Mouse (Mus musculus) kidney, adult 11 months (tissue): Measurements from ENCODE around the gene Ttll11.

Source experiments
- DNase-seq: peaks from one replicate; pipeline ENCODE4 v3.0.0; 2022

Gene Ttll11

DNA sequence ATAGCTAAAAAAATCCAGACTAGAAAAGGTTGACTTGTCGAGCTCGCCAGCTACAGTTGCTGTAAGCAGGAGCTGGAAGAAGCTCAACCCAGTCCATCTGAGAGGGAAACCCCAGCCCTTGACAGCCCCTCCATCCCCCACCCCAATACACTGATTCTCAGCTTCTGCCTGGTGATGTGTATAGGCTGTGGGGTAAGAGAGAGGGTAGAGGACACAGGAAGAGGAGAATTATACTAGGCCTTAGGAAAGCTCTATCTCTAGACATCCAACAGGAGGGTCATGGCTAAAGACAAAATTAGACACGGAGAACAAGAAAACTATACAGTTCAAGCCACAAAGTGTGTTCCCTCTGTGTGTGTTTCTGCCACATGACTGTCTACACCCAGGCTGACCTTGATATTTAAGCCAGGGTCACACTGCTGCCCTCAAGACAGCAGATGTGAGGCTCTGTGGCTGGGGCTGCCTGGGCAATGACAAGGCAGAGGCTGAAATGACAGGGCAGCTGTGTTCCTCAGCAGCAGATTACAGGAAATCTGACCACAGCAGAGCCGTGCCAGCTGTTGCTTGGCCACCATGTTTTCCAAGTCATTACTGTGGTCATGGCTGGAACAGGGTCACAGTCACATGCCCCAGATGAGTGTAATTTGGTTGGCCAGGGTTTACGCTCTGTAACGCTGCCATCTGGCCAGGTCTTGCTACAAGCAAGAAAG lies 81.1 kb downstream of the Ttll11 start:
- no peak for DNase-seq

DNA sequence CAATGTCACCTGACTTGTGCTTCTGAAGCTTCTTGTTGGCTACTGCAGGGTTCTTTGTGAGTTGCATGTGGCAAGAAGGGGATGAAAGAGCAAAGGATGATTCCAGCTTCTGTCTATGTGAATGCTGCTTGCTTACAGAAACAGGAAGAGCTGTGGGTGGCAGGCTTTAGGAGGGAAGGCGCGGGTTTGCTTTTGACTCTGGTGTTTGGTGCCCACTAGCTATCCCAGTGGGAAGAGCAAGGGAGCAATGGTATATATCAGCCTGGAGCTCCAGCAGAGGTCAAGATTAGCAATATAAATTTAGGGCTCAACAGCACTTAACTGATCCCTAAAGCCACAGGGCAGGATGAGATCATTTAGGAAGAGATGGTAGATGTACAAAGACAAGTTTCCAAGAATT lies 82.6 kb downstream of the Ttll11 start:
- no peak for DNase-seq

DNA sequence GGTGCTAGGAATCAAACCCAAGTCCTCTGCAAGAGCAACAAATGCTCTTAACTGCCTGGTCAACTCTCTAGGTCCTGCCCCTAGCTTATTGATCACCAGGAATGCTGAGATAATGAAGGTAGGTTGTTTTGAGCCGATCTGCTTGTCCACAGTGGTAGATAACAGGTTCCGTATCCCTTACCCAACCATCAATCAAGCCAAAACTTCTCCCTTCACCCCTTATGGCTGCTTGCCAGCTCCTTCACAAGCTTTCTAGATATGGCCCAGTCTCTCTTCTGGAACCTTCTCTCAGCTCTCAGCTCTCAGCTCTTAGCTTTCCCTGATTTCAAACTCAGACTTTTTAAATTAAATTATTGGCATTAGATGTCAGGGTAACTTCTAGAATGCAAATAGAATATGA lies 85.2 kb downstream of the Ttll11 start:
- no peak for DNase-seq

DNA sequence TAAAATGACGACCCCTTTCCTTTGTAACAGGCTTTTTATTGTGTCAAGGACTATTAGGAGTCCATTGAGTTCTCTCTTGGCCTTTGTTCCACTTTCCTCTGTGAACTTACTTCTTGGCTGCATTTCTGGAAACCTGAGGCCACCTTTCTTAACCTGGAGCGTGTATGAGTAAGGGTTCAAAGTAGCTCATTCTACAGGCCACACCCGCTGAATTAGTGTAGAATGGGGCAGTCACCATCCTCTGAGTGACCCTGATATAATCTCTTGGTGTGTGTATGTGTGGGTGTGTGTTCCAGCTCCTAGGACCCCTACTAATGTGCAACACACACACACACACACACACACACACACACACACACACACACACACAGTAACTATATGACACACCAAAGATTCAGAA lies 89.1 kb downstream of the Ttll11 start:
- no peak for DNase-seq

DNA sequence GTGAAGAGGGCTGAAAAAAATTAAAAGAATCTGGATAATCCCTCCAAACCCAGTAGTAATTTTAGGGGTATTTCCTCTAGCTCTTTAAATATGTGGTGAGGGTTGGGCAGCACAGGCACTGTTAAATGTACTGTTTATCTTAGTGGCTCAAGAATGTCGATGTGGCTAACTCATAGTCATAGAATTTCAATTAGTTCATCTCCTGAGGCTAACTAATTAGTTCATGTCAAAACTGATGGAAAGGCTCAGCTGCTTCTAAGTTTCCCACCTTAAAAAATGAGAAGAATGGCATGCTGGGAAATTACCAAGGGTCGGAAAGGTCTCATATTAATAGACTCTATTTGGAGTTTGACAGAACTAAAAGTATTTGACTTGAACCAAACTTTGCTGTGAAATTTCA lies 89.9 kb downstream of the Ttll11 start:
- no peak for DNase-seq

DNA sequence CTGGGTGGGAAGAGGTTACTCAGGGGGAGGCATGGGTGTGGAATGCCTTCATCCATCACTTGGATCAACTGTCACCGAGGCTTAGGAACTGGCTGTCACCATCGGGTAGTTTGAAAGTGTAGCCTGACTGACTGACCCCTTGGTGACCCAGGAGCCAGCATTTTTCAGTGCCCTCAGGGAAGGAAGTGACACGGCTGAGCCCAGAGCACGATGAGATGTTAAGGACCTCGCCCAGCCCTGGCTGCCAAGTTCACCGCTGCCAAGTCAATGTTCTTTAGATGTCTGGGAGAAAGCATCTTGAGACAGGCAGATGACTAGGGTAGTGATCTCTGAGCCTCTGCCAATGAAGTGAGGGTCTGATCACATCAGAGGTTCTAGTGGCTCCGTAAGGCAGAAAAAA lies 95.4 kb downstream of the Ttll11 start:
- DNase-seq, result peak; percentile 40

DNA sequence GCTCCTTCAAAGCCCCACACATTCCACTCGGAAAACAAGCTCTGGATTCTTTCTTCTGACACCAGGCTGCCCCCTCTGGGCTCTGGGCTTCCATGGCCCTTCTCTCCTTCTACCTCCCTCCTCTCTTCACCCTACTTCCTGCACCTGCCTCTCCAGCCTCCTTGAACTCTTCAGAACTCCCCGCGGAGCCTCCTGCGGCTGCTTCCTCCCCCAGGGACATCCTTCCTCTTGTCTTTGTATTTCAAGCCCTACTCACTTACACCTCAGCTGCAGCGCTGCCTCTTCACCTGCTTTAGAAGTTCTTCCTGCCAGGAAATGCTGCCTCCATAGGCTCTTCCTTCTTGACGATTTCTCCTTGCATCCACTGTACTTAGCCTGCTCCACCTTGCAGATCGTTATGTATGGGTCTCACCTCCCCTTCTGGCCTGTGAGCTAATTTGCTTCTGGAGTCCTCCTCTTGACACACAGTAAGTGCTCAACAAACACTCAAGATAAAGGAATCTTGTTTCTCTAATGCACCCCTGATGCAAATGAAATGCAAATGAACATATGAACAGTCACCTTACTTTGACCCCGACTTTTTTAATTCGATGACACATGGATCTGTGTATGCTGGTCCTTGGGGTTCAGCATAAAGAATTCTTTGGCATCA lies 97.3 kb downstream of the Ttll11 start:
- no peak for DNase-seq

DNA sequence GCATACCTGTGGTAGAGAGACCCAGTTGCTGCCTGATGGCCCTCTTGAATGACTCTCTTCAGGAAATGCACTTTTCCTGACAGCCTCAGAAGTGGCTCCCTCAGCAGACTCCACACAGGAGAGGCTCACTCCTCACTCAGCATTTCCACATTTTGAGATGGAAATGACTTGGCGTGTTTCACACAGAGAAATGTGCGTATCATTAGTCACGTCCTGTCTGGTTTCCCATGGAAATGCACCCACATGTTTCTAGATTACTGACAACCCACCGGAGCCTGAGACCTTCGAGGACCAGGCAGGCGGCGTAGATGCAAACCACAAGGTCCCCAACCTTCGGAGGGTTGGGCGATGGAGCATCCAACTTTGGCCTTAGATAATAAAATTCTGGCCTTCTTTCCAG lies 97.8 kb downstream of the Ttll11 start:
- DNase-seq, result no peak

DNA sequence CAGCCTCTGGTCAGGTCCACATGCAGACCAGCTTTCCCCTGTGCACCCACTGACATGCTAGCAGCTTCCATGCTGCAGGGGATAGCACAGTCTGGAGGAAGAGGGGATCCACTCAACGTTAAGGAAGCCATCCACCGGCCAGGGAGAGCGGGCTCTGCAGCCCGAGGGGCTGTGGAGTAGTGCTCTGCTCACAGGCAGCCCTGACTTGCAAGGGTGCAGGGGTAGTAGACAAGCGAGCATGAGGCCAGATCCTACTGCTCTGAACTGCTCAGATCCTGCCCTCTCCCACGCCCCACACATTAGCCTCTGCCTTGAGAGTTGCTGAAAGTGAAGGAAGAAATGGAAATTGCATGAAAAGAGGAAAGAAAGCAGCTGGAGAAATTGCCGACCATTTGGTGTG lies 99.4 kb downstream of the Ttll11 start:
- DNase-seq, result no peak

DNA sequence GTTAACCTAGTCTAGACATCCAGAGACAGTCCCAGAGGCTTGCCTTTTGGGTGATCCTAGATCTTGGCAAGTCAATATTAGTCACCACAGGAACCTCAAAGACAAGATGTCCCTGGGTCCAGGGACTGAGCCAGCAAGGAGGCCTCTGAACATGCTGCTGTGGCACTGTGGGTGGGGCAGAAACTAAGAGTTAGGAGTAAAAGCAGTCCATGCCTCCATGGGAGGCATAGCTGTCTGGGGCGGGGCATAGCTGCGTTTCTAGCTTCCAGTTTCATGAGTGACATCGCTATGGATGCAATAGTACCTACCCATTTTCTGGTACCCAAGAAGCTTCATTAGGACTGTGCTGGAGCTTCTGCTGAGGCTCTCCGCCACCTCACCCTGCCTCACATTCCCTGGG lies 99.8 kb downstream of the Ttll11 start:
- no peak for DNase-seq

DNA sequence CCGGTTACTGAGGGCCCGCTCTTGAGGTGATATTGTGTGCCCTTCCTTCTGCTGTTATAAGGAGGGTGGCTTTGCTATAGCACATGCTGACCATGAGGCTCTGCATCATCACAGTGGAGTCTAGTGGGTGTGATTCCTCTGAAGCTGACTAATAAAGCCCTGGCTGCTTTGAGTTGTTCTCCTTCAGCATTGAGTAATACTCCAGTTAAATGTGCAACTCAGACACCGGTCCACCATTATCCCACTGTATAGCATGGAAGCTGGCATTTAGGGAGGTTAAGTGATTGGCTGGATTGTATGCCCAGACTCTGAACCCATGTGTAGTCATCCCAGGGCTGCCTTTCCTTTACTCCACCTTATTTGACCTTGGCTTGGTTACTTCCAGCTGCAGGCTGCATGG lies 101.2 kb downstream of the Ttll11 start:
- no peak for DNase-seq

DNA sequence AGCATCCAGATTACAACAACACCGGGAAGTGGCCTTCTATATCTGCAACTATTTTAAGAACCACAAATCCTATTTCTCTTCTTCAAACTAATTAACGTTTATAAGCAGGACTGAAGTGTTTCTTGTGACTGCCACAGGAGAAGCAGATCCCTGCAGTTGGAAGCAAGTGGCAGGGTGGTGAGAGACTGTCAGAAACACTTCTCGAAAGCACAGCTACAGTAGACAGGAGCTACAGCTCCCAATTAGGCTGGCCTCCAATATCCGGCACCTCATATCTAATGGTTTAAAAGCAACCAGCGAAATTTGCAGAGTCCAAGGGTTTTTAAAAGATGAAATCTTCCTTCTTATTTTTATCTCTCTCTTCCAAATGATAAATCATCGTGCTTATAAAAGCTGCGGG lies 104.1 kb downstream of the Ttll11 start:
- no peak for DNase-seq

DNA sequence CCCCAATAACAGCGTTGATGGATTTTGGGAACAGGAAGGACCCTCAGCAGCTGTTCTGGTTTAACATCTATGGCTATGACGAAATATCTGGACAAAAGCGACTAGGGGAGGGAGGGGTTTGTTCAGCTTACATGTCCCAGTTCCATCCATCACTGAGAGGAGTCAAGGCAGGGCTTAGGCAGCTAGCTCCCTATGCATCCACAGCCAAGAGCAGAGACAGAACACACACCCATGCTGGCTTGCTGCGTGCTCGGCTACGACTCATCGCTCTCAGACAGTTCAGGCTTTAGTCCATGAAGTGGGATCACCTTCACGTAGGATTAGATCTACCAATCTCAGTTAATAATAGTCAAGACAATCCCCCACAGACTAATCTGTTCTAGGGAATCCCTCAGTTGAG lies 105.3 kb downstream of the Ttll11 start:
- DNase-seq, result no peak

DNA sequence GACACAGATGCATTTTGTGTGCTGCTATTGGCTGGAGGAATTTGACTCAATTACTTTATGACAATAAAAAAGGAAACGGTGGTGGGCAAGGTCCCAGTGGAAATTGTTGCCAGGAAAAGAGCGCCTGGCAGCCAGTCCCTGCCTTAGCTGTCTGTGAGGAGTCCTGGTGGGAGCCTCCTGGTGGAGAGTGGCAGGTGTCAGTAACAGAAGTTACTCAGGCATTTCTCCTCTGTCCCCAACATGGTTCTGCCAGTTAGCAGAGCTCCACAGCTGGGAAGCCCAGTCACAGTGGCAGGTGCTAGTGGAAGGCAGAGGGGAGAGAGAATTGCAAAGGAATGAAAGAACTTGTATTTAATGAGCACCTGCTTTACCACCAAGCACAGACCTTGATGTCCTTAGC lies 110.5 kb downstream of the Ttll11 start:
- no peak for DNase-seq

DNA sequence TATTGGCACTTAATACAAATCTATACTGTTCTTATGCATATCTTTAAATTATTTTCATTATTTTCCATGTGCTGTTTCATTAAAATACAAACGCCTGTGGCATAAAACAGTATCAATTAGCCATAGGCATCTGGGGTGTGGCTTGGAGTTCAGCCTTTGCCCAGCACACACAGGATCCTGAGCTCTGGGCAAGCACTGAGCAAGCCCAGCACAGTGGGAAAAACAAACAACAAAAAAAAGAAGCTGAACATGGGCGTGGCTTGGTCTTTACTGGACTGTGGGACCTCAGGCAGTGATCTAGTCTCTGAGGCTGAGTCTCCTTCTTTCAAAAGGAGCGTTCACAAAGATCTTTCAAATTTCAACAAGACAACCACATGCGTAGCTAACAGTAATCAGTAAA lies 116.4 kb downstream of the Ttll11 start:
- DNase-seq, result no peak

DNA sequence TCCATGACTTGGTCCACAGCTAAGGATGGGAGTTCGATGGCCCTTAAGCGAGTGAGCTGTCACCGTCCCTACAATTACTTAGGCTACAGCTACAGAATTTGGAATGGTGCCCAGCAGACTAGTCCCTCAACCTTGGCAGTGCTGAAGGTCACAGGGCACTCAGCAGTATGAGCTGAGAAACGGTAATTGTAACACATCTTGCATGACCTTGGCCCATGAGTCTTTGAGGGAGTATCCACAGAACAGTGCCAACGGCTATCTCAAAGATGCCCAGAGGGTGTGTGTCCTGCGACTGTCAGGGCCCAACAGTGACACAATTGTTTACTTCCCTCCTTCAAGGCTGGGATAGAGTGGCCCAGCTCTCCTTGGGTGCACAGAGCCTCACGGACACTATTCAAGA lies 118.5 kb downstream of the Ttll11 start:
- DNase-seq, result no peak

DNA sequence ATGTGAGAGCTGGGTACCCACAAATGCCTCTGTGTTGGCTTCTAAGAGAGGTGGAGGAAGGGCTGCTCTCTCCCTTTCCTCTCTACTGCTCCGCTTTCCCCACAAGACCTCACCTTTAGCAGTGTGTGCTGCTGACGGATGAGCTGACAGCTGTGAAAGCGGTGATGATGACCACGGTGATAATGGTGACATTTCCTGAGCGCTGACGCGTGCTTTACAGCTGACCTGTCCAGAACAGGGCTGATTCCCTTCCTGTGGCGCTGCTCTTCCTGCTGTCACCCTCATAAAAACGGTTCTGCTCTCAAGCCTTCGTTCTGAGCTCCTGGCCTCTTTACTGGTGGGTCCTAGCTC lies 119.3 kb downstream of the Ttll11 start:
- no peak for DNase-seq

DNA sequence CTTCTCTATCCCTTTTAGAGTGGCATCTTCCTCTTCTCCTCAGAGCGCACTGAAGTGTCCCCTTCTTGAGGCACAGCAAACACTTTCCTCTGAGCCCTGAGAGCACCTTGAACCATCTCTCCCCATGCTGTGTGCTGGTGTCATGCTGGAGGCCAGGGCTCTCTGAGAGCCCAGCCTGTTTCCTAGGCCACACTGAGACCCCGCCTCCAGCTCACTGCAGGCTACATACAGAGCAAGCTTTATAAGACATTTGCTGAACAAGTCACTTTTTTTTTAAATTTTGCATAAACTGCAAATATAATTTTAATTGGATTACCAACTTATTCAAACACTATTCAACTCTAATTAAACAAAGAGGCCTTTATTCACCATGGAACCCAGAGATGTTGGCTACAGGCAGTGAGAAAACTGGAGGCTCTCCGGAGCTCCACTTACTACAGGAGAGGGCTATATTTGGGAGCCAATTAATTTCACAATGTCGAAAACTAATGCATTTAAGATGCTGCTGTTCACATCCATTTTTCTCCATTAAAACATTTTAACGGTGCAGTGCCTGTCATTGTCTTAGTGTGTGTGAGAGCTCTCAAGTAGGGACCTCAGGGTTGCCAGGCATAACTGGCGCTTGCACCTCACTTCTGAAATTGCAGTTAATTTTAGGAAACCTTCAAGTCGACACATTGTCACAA lies 119.9 kb downstream of the Ttll11 start:
- DNase-seq, result no peak

DNA sequence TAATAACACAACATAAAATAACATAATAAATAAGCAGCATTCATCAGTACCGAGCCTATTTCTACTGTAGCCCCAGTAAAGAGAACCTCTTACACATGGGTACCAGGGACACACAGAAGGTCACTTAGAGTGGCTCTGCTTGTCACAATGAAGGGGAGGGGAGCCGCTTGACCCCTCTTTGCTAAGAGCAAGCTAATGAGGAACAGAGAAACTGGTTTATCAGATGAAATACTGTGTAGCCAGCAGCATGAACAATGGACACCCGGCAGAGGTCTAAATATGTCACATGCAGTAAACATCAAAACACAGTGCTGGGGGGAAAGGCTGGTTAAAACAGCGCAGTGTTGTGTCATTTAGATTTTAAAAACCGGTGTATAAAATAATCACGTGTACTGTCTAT lies 121.4 kb downstream of the Ttll11 start:
- DNase-seq, result no peak

DNA sequence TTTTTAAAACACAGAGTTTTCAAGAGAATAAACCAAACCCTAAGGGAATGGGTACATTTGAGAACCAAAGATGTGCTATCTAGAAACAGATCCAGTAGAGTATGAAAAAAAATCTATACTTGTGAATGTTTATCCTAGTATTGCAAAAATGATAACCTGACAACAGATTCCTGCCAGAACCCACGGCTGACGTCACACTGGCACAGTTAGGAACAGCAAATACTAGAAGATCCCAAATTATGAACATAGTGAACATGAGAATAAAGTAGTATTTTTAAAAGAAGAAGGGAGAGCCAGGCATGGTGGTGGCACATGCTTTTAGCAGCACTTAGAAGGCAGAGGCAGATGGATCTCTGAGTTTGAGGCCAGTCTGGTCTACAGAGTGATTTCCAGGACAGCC lies 122.8 kb downstream of the Ttll11 start:
- DNase-seq, result no peak

DNA sequence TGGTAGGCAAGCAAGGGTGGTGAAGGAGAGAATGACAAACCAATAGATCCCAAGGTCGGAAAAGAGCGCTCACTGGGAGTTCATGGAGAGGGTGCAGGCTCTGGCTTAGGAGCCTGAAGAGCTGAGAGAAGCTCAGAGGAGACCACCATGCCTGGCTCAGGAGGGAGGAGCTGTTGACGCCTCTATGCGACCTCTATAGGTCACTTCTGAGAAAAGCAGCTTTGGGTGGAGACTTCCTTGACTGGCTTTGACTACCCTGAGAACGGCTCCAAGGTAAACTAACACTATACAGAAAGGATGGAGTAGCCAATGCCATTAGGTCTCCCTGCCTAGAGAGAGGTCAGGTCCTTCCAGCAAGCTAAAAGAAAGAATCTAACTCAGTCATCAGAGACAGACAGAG lies 124.8 kb downstream of the Ttll11 start:
- no peak for DNase-seq

DNA sequence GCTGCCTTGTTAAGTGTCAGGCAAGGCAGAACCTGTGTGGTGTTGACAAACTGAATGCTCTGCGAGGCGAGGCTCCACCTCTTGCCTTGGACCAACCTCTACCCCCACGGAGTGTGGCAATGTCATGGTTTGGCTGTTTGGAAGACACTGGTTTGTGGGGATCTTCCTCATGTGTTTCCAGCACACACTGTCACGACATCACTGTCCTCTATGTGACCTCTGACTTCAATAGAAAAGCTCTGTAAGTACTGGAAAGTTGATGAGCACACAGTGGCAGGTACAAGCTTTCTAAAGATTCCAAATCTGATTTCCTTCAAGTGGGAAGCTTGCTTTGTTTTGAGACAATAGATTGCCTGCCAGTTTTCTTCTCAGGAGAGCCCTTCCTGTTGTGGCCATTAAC lies 126.7 kb downstream of the Ttll11 start:
- DNase-seq, result no peak

DNA sequence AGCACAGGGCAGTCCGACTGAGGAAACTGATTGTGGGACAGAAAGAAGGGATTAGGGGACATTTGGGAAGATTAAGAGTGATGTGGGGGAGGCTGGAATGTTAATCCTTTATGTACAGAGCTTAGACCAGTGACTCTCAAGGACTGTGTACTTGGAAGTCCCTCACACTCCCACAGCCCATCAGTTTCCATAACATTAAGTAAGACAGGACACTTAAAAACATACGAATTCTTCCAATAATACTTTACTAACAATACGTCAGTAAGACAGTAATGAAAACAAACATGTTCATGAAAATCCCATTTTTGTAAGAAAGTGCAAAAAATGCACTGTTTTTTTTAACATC lies 127.6 kb downstream of the Ttll11 start:
- no peak for DNase-seq

DNA sequence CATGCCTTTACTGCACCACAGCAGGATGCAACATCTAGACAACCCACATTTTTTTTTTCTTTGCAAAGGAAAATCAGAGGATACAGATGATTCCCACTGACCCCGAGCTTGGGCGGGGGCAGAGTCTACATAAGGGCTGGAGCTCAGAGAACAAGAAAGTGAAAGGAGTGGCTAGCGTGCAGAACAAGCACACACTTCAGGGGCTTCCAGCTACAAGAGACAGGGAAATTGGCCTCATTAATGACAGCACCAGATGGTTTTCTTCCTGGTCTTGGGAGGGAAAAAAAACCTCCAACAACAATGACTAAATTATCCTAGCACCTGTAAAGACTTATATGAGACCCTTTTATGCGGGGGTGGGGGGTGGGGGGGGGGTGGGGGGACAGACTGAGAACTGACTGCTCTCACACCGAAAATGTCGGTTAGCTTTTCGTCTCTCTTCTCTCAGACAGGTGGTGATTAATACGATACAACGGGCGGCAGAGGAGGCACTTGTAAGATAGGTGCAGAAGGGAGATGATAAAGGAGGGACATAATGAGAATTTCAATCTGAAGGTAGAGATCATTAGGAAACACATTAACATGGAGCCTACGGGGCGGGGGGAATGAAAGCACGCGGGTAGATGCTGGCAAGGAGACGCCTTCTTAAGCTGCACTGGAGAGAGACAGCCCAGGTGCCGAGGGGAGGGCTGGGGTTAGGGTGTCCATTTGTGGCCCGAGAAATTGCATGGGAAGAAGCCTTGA lies 128.1 kb downstream of the Ttll11 start:
- no peak for DNase-seq
